Mouse (Mus musculus) limb, embryonic 14.5 days (tissue): Measurements from ENCODE around the gene Nr6a1. TPM values are rescaled to one million over a fixed set of nuclear protein-coding genes. Genes with fewer than 3 reads are reported as not detected.

Experiments used
- ATAC-seq: fragments of 200-750 bp; cut with Nextera tagmentation; 2 replicates; pipeline ENCODE4 v1.8.0; 2017; ENCODE audit warnings: low read depth, moderate number of reproducible peaks, moderate TSS enrichment; ENCODE audit not compliant: low FRiP score
- DNase-seq: peaks from one replicate; pipeline ENCODE4 v3.0.0-alpha.2; 2015; ENCODE audit warnings: low spot score
- H3K27ac ChIP-seq: fragments of 300-500 bp; sonication (generic); replicated peaks from 2 replicates; pipeline ENCODE4 v1.5.1; 2014; ENCODE audit warnings: low read depth, mild to moderate bottlenecking, low read length, moderate library complexity, mixed read lengths
- H3K27me3 ChIP-seq: fragments of 300-500 bp; sonication (generic); 2 replicates; pipeline ENCODE4 v1.6.1; 2014; ENCODE audit warnings: low read length, mixed read lengths; ENCODE audit not compliant: control insufficient read depth, insufficient read depth
- H3K36me3 ChIP-seq: fragments of 300-500 bp; sonication (generic); 2 replicates; pipeline ENCODE4 v1.6.1; 2014; ENCODE audit warnings: mild to moderate bottlenecking, low read length, moderate library complexity, mixed read lengths; ENCODE audit not compliant: control insufficient read depth, insufficient read depth
- H3K4me1 ChIP-seq: fragments of 300-500 bp; sonication (generic); 2 replicates; pipeline ENCODE4 v1.6.1; 2014; ENCODE audit warnings: antibody characterized with exemption, low read length, mixed read lengths; ENCODE audit not compliant: control insufficient read depth, insufficient read depth
- H3K4me2 ChIP-seq: fragments of 300-500 bp; sonication (generic); replicated peaks from 2 replicates; pipeline ENCODE4 v1.6.1; 2014; ENCODE audit warnings: low read depth, mild to moderate bottlenecking, low read length, moderate library complexity; ENCODE audit not compliant: severe bottlenecking
- H3K4me3 ChIP-seq: fragments of 300-500 bp; sonication (generic); replicated peaks from 2 replicates; pipeline ENCODE4 v1.5.1; 2014; ENCODE audit warnings: low read length
- H3K9ac ChIP-seq: fragments of 300-500 bp; sonication (generic); 2 replicates; pipeline ENCODE4 v1.6.1; 2014; ENCODE audit warnings: mild to moderate bottlenecking, low read depth, low read length, moderate library complexity; ENCODE audit not compliant: severe bottlenecking
- H3K9me3 ChIP-seq: fragments of 300-500 bp; sonication (generic); 2 replicates; pipeline ENCODE4 v1.6.1; 2016; ENCODE audit warnings: low read length; ENCODE audit not compliant: control insufficient read depth
- POLR2A ChIP-seq: fragments of 200-500 bp; IDR thresholded peaks from 2 replicates; pipeline ENCODE4 v1.8.0; 2012; ENCODE audit warnings: inconsistent platforms, mild to moderate bottlenecking, moderate library complexity, borderline replicate concordance; ENCODE audit not compliant: insufficient read depth, insufficient read length; ENCODE audit errors: extremely low read depth
- WGBS: fragments of 180-500 bp; shearing (Covaris S2); extraction: QIAGEN DNeasy Blood & Tissue Kit; methylation state at CpG from one replicate; pipeline ENCODE4 v1.1.7; 2014; 5-methylcytosine and 5-hydroxymethylcytosine counted together
- polyA plus RNA-seq, 2 experiments: library from polyadenylated mRNA; depleted of rRNA in 1 of 2; stranded (reverse) in 1 of 2; unstranded in 1 of 2; fragments of >200 nt; fragmentation: Nextera tagmentation in 1 of 2; extraction: Ambion mirVana in 1 of 2; gene quantifications; 2 replicates each; pipeline versions ENCODE4 v1.2.1 to v1.2.3; 2012 to 2014

Gene Nr6a1
- polyA plus RNA-seq, 2 experiments = 1.2 to 2.4 TPM

DNA sequence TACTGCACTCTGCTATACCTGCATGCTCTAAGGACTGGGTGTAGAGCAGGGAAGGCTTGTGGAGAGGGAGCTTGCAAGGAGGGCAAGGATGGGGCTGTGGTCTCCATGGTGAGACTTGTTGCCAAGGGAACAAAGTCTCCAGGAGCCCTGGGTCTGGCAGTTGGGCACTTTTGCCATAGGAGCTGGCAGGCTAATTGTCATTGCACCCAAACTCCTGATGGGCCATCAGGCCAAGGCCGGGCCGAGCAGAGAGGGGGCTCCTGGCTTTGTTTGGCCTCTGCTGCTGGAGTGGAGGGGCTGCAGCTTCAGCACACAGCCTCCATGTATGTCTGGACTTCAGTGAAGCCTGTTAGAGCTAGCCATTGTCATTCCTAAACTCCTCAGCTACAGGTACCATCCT, 206.8 kb downstream of the Nr6a1 start:
- Histone ChIP-seq H3K4me2 (no peak overlapping the region), H3K4me1 (peaks cover 4% of the 10 kb centered on the region; the same call in 1 of the 2 replicates), H3K9ac (no peak overlapping the region), H3K9me3 (no peaks in the 10 kb centered on the region), H3K4me3 (no peak overlapping the region), H3K27ac (no peak overlapping the region), H3K36me3 (no peaks in the 10 kb centered on the region), H3K27me3 (no peaks in the 10 kb centered on the region)
- no peak for TF ChIP-seq POLR2A
- WGBS = 79% methylated on average over 2 of the region's 2 CpGs
- ATAC-seq = no peak
- no peak for DNase-seq

DNA sequence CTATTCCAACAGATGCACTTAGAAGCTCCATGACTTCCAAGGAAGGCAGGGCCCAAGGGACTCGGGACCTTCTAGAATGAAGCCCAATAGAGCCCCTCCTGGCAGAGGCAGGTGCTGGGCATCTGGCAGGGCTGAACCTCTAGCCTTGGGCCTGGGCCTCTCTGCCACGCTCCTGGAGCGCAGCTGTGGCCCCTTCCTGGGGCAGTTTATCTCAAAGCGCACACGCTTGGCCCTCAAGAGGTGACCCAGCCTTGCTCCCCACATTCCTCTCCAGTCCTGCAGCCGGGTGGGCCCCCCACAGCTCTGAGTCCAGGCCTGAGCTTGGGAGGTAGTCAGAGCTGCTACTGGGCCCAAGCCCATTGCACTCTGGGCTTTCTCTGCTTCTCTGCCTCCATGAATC, 208.1 kb downstream of the Nr6a1 start:
- Histone ChIP-seq H3K4me3 (no peak overlapping the region), H3K9me3 (no peaks in the 10 kb centered on the region), H3K27ac (no peak overlapping the region), H3K4me1 (peaks cover 4% of the 10 kb centered on the region; the same call in 1 of the 2 replicates), H3K9ac (no peak overlapping the region), H3K27me3 (peaks cover 5% of the 10 kb centered on the region; the same call in 1 of the 2 replicates), H3K4me2 (no peak overlapping the region), H3K36me3 (no peaks in the 10 kb centered on the region)
- DNase-seq = no peak
- 75% methylated on average over 6 of the region's 6 CpGs for WGBS
- no peak for TF ChIP-seq POLR2A
- no peak for ATAC-seq

DNA sequence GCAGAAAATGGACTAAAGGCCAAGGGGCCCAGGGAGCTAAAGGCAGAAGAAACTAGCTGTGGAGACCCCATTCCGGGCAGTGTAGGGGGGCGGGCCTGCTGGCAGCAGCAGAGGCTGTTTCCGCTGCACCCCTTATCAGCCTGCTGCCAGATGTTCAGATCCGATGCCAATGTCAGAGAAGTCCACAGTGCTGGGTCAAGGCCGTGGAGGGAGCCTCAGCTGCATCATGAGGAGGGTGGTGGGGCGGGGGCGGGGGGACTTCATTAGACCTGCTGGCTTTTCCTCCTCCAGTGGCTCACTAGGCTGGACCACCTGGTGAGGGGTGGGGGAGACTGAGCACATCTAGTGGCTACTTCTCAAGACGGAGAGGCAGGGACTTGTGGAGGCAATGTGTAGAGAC, 208.8 kb downstream of the Nr6a1 start:
- Histone ChIP-seq H3K4me3 (no peak overlapping the region), H3K9me3 (no peaks in the 10 kb centered on the region), H3K9ac (no peak overlapping the region), H3K36me3 (no peaks in the 10 kb centered on the region), H3K27ac (no peak overlapping the region), H3K4me2 (no peak overlapping the region), H3K4me1 (no peaks in the 10 kb centered on the region), H3K27me3 (peaks cover 7% of the 10 kb centered on the region)
- ATAC-seq (no peak), DNase-seq (no peak)
- WGBS = 65% methylated on average over 8 of the region's 8 CpGs
- no peak for TF ChIP-seq POLR2A

DNA sequence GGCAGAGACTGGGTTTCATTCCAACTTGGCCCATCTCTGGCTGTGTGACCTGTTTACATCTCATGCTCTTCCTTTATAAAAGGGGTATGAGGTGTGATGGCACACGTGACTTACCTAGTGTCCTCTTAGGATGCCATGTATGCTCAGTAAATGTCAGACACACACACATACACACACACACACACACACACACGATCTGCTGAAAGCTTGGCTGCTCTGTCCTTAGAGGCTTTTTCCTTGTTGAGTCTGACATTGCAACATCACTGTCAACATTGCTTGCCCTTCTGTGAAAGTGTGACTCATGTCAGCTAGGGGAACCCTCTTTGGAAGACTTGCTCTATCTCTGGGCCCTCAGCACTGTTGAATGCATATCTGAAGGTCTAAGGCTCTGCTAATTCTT, 210.1 kb downstream of the Nr6a1 start:
- 69% methylated on average over 2 of the region's 2 CpGs for WGBS
- H3K4me3 ChIP-seq = no peak overlapping the region

DNA sequence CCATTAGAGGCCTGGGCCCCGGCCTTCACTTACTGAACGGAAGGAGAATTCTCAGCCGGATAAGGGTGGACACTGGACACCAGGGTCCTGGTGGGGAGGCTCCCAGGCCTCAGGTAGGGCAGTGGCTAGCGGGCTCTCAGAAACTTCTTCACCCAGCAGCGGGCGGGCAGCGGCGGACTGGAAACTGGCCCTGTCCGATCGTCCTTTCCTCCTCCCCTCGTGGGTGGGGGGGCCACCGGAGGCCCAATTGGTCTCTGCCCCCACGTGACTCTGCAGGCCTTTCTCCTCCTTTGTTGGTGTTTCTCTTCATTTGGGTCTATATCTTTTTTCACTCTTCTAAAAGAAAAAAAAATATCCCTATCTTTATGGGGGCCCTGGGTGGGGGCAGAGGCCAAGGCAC, 213.2 kb downstream of the Nr6a1 start, which contains the start of gene Nr5a1:
Nr5a1 (minus strand) TSS at position 219 of the 400 bp plus-strand sequence.
- Histone ChIP-seq H3K27me3 (peaks cover 50% of the 10 kb centered on the region), H3K36me3 (no peaks in the 10 kb centered on the region), H3K4me2 (no peak within 1 kb of the TSS), H3K9me3 (no peaks in the 10 kb centered on the region), H3K27ac (no peak within 1 kb of the TSS), H3K4me1 (peaks cover 7% of the 10 kb centered on the region; the same call in 1 of the 2 replicates), H3K4me3 (no peak within 1 kb of the TSS), H3K9ac (no peak within 1 kb of the TSS)
- no peak for DNase-seq
- WGBS = 90% methylated on average over 13 of the region's 13 CpGs
- no peak for TF ChIP-seq POLR2A
- no peak for ATAC-seq

More for the DNA sequence above, 210.1 kb downstream of the Nr6a1 start:
- H3K4me1 ChIP-seq = no peaks in the 10 kb centered on the region
- DNase-seq (no peak), ATAC-seq (no peak)
- H3K4me2 ChIP-seq = no peak overlapping the region
- no peak overlapping the region for H3K9ac ChIP-seq
- no peak for TF ChIP-seq POLR2A
- H3K9me3 ChIP-seq = no peaks in the 10 kb centered on the region
- no peaks in the 10 kb centered on the region for H3K36me3 ChIP-seq
- no peak overlapping the region for H3K27ac ChIP-seq
- peaks cover 19% of the 10 kb centered on the region for H3K27me3 ChIP-seq

DNA sequence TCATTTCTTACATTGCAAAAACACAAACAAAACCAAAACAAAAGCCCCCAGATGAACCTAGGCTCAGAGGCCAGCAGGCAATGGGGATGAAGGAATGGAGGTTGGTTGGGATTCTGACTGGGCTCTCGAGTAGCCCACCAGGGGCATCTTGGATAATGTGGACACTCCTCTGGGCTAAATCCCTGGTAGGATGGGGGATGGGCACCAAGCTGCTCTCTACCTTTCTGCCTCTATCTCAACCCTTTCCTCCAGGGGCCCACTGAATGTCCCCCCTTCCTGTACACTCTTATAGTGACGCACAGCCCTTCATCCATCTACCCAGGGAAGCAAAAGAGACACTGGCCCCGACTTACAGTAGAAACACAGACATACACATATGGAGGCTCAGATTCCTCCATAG, 213.9 kb downstream of the Nr6a1 start:
- Histone ChIP-seq H3K9ac (no peak overlapping the region), H3K36me3 (no peaks in the 10 kb centered on the region), H3K4me3 (no peak overlapping the region), H3K27ac (no peak overlapping the region), H3K9me3 (no peaks in the 10 kb centered on the region), H3K27me3 (peaks cover 58% of the 10 kb centered on the region), H3K4me2 (no peak overlapping the region), H3K4me1 (peaks cover 10% of the 10 kb centered on the region; the same call in 1 of the 2 replicates)
- no peak for DNase-seq
- no peak for ATAC-seq
- WGBS = 76% methylated on average over 3 of the region's 3 CpGs
- TF ChIP-seq POLR2A = no peak
